Mouse (Mus musculus): ENCODE measurements around the gene Klhdc3. TPM values are rescaled to one million over a fixed set of nuclear protein-coding genes. Genes with fewer than 3 reads are reported as not detected.

Klhdc3 gene
- polyA plus RNA-seq, 1 experiment from 2014 or later: 115 TPM

Other genes with a start within 250 kb of the Klhdc3 start
- 0.28 TPM in 1 of 2 replicates, not detected in the other for gene Slc22a7, start 242.5 kb downstream of the Klhdc3 start, polyA plus RNA-seq (2015; fragmentation: Nextera tagmentation; extraction: Ambion mirVana)
- gene Ttbk1, start 193.2 kb downstream of the Klhdc3 start, polyA plus RNA-seq (2015; fragmentation: Nextera tagmentation; extraction: Ambion mirVana): 0.03 and 0.05 TPM in 2 replicates
- 33.4 and 37.2 TPM in 2 replicates for gene Dnph1, start 184.2 kb downstream of the Klhdc3 start, polyA plus RNA-seq (2015; fragmentation: Nextera tagmentation; extraction: Ambion mirVana)
- gene Cul9, start 134.5 kb downstream of the Klhdc3 start, polyA plus RNA-seq (2015; fragmentation: Nextera tagmentation; extraction: Ambion mirVana): 4.0 and 4.1 TPM in 2 replicates
- 6.1 and 6.5 TPM in 2 replicates for gene Srf, start 124.7 kb downstream of the Klhdc3 start, polyA plus RNA-seq (2015; fragmentation: Nextera tagmentation; extraction: Ambion mirVana)
- gene Ptk7, start 51.4 kb downstream of the Klhdc3 start, polyA plus RNA-seq (2015; fragmentation: Nextera tagmentation; extraction: Ambion mirVana): 141 and 143 TPM in 2 replicates
- 27.6 and 30.8 TPM in 2 replicates for gene Klc4, start 34.9 kb downstream of the Klhdc3 start, polyA plus RNA-seq (2015; fragmentation: Nextera tagmentation; extraction: Ambion mirVana)
- gene Mrpl2, start 34.7 kb downstream of the Klhdc3 start, polyA plus RNA-seq (2015; fragmentation: Nextera tagmentation; extraction: Ambion mirVana): 93.0 and 97.4 TPM in 2 replicates
- gene Cul7, start 30.6 kb downstream of the Klhdc3 start, polyA plus RNA-seq (2015; fragmentation: Nextera tagmentation; extraction: Ambion mirVana): 49.1 and 50.8 TPM in 2 replicates
- gene Rrp36, start 6.6 kb downstream of the Klhdc3 start, polyA plus RNA-seq (2015; fragmentation: Nextera tagmentation; extraction: Ambion mirVana): 51.4 and 51.6 TPM in 2 replicates
- 129 and 137 TPM in 2 replicates for gene Mea1, start 2.1 kb downstream of the Klhdc3 start, polyA plus RNA-seq (2015; fragmentation: Nextera tagmentation; extraction: Ambion mirVana)
- gene Ppp2r5d, start 24.2 kb upstream of the Klhdc3 start, polyA plus RNA-seq (2015; fragmentation: Nextera tagmentation; extraction: Ambion mirVana): 90.7 and 94.7 TPM in 2 replicates
- 22.1 and 24.2 TPM in 2 replicates for gene Pex6, start 30.5 kb upstream of the Klhdc3 start, polyA plus RNA-seq (2015; fragmentation: Nextera tagmentation; extraction: Ambion mirVana)
- gene Gnmt, start 48.3 kb upstream of the Klhdc3 start, polyA plus RNA-seq (2015; fragmentation: Nextera tagmentation; extraction: Ambion mirVana): 2.5 and 5.2 TPM in 2 replicates
- gene Cnpy3, start 71.3 kb upstream of the Klhdc3 start, polyA plus RNA-seq (2015; fragmentation: Nextera tagmentation; extraction: Ambion mirVana): 79.0 and 80.1 TPM in 2 replicates
- 2.8 and 7.1 TPM in 2 replicates for gene Ptcra, start 82.8 kb upstream of the Klhdc3 start, polyA plus RNA-seq (2015; fragmentation: Nextera tagmentation; extraction: Ambion mirVana)
- gene 2310039H08Rik, start 91.7 kb upstream of the Klhdc3 start, polyA plus RNA-seq (2015; fragmentation: Nextera tagmentation; extraction: Ambion mirVana): 59.5 and 60.2 TPM in 2 replicates
- 141 and 154 TPM in 2 replicates for gene Rpl7l1, start 101.8 kb upstream of the Klhdc3 start, polyA plus RNA-seq (2015; fragmentation: Nextera tagmentation; extraction: Ambion mirVana)
- gene Bicral, start 177.6 kb upstream of the Klhdc3 start, polyA plus RNA-seq (2015; fragmentation: Nextera tagmentation; extraction: Ambion mirVana): 3.3 and 4.4 TPM in 2 replicates
- gene Tbcc, start 209.8 kb upstream of the Klhdc3 start, polyA plus RNA-seq (2015; fragmentation: Nextera tagmentation; extraction: Ambion mirVana): 38.6 and 40.8 TPM in 2 replicates
- not detected in 2 replicates for gene Prph2, start 229.5 kb upstream of the Klhdc3 start, polyA plus RNA-seq (2015; fragmentation: Nextera tagmentation; extraction: Ambion mirVana)

Measured in lung, embryonic 16.5 days (tissue).